Mouse (Mus musculus): ENCODE data around the gene Agbl1. TPM values are rescaled to one million over a fixed set of nuclear protein-coding genes. Genes with fewer than 3 reads are reported as not detected.

The Agbl1 gene
- polyA plus RNA-seq, 1 experiment from 2014 or later = 0.07 TPM

DNA sequence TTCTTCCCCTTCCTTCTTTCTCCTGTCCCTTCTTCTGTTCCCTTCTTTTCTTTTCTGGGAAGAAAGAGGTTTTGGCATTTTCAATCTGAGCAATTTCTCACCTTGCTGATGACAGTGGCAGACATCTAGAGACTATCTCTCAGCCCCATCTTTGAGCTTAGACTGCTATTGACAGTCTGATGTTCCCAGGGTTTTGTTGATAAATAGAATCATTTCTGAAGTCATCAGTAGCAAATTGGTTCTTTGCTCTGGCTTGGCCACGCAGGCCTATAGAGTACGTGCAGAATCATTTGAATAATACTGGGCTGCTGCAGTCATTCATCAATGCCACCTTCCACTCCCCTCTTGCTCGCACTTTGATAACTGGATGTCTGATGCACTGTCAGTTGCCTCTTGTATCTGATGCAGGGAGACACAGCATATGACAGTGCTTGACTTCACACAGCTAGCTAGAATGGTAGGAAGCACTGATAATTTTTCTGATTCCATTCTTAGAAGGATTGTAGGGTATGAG lies 186.5 kb downstream of the Agbl1 start:
- Histone ChIP-seq H3K9ac (replicated peaks; ENCODE audit: low read length) (no peak overlapping the region), H3K27ac (ENCODE audit: low read length) (no peak overlapping the region), H3K9me3 (ENCODE audit: low read length) (no peaks in the 10 kb centered on the region), H3K36me3 (ENCODE audit: insufficient read depth, low read length) (no peaks in the 10 kb centered on the region), H3K4me2 (replicated peaks; ENCODE audit: low read depth, low read length) (no peak overlapping the region), H3K27me3 (ENCODE audit: insufficient read depth, low read length) (no peaks in the 10 kb centered on the region), H3K4me1 (ENCODE audit: insufficient read depth, low read length) (no peaks in the 10 kb centered on the region), H3K4me3 (ENCODE audit: low read length) (no peak overlapping the region)
- WGBS = 68% methylated on average over 3 of the region's 3 CpGs
- ATAC-seq (ENCODE audit: low FRiP score, low TSS enrichment) = no peak

DNA sequence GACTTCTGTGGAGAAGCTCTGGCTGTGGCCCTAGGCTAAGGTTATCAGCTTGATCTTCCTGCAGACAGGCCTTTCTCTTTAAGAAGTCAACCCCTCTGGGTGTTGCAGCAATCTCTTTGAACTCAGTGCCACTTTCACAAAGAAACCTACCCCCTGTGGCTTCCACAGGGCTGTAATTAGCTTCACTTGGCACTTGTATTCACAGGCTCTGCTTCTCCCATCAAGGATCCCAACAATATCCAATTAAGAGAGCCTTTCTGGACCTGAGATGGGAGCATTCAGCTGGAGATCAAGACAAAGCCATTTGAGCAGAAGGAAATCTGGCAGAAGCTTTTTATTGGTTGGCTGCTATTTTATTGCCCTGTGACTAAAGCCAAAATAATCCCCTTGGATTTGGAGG lies 208.9 kb downstream of the Agbl1 start:
- H3K36me3 ChIP-seq (ENCODE audit: insufficient read depth, low read length) = no peaks in the 10 kb centered on the region

DNA sequence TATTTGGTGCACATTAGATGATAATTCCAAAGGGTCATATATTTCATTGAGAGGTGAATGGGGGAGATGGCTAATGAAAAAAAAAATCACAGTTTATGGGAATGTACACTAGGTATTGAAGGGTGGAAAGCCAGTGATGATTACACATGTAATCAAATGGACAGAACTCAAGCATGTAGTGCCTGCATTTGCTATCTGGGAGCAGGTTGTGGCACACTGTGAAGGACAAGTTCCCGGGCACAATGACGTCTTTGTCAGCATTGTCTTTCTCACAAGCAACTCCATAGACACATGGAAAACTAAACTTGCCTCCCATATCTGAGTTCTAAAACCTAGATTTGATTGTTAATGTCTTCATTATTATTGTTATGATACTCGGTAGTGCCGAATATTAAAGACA lies 209.3 kb downstream of the Agbl1 start:
- Histone ChIP-seq H3K4me2 (replicated peaks; ENCODE audit: low read depth, low read length) (no peak overlapping the region), H3K9me3 (ENCODE audit: low read length) (no peaks in the 10 kb centered on the region), H3K9ac (replicated peaks; ENCODE audit: low read length) (no peak overlapping the region), H3K4me3 (ENCODE audit: low read length) (no peak overlapping the region), H3K27ac (ENCODE audit: low read length) (no peak overlapping the region), H3K4me1 (ENCODE audit: insufficient read depth, low read length) (no peaks in the 10 kb centered on the region), H3K36me3 (ENCODE audit: insufficient read depth, low read length) (no peaks in the 10 kb centered on the region), H3K27me3 (ENCODE audit: insufficient read depth, low read length) (no peaks in the 10 kb centered on the region)
- 76% methylated on average over 4 of the region's 4 CpGs for WGBS
- no peak for ATAC-seq (ENCODE audit: low FRiP score, low TSS enrichment)

More for the DNA sequence above, 208.9 kb downstream of the Agbl1 start:
- ATAC-seq (ENCODE audit: low FRiP score, low TSS enrichment) = no peak
- no peaks in the 10 kb centered on the region for H3K27me3 ChIP-seq (ENCODE audit: insufficient read depth, low read length)
- no peak overlapping the region for H3K4me3 ChIP-seq (ENCODE audit: low read length)
- H3K9me3 ChIP-seq (ENCODE audit: low read length) = no peaks in the 10 kb centered on the region
- no peak overlapping the region for H3K9ac ChIP-seq (replicated peaks; ENCODE audit: low read length)
- H3K4me1 ChIP-seq (ENCODE audit: insufficient read depth, low read length) = no peaks in the 10 kb centered on the region
- no peak overlapping the region for H3K27ac ChIP-seq (ENCODE audit: low read length)
- H3K4me2 ChIP-seq (replicated peaks; ENCODE audit: low read depth, low read length) = no peak overlapping the region

DNA sequence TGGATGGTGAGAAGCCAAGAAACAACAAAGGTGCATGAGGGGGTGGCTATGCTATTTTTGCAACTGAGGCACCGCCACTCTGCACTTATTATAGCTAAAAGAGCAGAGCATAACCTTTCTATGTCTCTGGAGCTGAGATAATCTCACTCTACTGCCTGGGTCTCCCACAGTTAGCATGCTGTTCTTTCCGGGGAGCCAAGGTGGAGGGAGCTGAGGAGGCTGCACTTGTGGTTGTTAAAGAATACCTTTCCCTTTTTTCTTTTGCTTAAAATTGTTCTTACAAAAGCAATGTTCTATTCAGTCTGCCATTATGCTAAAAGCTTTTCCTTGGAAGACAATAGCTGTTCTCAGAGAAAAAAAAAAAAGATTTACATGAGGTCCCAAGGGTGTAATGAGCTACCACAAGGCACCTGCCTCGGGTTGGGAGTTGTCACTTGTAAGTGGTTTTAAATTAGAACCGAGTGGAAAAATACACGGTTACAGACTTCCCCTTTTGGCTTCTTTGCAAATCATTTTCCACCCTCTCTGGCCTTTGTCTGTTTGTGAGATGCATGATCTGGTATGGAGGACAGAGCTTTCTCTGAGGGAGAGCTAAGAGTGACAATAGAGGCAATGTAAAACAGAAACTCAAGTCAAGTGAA lies 232.8 kb downstream of the Agbl1 start:
- Histone ChIP-seq H3K9me3 (ENCODE audit: low read length) (no peaks in the 10 kb centered on the region), H3K27ac (ENCODE audit: low read length) (no peak overlapping the region), H3K4me3 (ENCODE audit: low read length) (no peak overlapping the region), H3K9ac (replicated peaks; ENCODE audit: low read length) (no peak overlapping the region), H3K4me2 (replicated peaks; ENCODE audit: low read depth, low read length) (no peak overlapping the region), H3K36me3 (ENCODE audit: insufficient read depth, low read length) (no peaks in the 10 kb centered on the region), H3K27me3 (ENCODE audit: insufficient read depth, low read length) (no peaks in the 10 kb centered on the region), H3K4me1 (ENCODE audit: insufficient read depth, low read length) (no peaks in the 10 kb centered on the region)
- 46% methylated on average over 5 of the region's 5 CpGs for WGBS
- no peak for ATAC-seq (ENCODE audit: low FRiP score, low TSS enrichment)

DNA sequence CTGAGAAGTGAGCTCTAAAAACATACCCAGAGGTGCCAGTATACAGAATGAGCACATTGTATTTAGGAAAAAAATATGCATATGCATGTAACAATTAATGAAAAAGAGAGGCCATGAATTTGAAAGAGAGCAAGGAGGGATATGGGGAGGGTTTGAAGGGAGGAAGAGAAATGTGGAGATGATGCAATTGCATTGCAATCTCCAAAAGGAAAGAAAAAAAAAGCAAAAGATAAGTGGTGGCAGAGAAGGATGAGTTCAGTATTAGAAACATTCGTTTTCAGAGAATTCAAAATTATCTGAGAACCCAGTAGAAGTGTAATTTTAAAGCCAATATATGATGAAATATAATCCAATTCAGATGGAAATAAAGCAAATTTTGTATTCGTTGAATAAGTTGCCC lies 236.7 kb downstream of the Agbl1 start:
- no peak for ATAC-seq (ENCODE audit: low FRiP score, low TSS enrichment)
- H3K4me3 ChIP-seq (ENCODE audit: low read length) = no peak overlapping the region
- 73% methylated on average over 2 of the region's 2 CpGs for WGBS

DNA sequence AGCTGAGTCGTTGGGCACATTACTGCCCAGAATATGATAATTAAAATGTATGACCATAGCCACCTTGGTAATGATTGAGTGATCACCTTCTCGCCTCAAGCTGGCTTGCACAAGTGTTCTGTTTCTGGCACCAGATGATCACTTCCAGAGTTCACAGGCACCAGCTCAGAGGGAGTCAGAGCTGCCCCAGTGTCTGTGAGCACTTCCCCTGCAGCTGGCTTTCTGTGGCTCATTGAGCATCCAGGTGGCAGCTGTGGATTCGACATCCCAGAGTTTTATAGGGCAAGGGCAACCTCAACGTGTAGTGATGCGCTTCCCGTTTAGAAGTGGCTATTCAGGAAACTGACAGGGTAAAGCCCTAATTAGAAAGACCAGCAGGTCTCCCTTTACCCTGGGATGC lies 244.5 kb downstream of the Agbl1 start:
- peak; percentile 80 for ATAC-seq (ENCODE audit: low FRiP score, low TSS enrichment)
- Histone ChIP-seq H3K27me3 (ENCODE audit: insufficient read depth, low read length) (no peaks in the 10 kb centered on the region), H3K4me3 (ENCODE audit: low read length) (no peak overlapping the region), H3K27ac (ENCODE audit: low read length) (no peak overlapping the region), H3K9ac (replicated peaks; ENCODE audit: low read length) (no peak overlapping the region), H3K4me2 (replicated peaks; ENCODE audit: low read depth, low read length) (no peak overlapping the region), H3K4me1 (ENCODE audit: insufficient read depth, low read length) (no peaks in the 10 kb centered on the region), H3K36me3 (ENCODE audit: insufficient read depth, low read length) (no peaks in the 10 kb centered on the region), H3K9me3 (ENCODE audit: low read length) (no peaks in the 10 kb centered on the region)
- WGBS = 28% methylated on average over 6 of the region's 6 CpGs

More for the DNA sequence above, 236.7 kb downstream of the Agbl1 start:
- Histone ChIP-seq H3K9ac (replicated peaks; ENCODE audit: low read length) (no peak overlapping the region), H3K27me3 (ENCODE audit: insufficient read depth, low read length) (no peaks in the 10 kb centered on the region), H3K9me3 (ENCODE audit: low read length) (no peaks in the 10 kb centered on the region), H3K4me1 (ENCODE audit: insufficient read depth, low read length) (no peaks in the 10 kb centered on the region), H3K4me2 (replicated peaks; ENCODE audit: low read depth, low read length) (no peak overlapping the region), H3K36me3 (ENCODE audit: insufficient read depth, low read length) (no peaks in the 10 kb centered on the region), H3K27ac (ENCODE audit: low read length) (no peak overlapping the region)

DNA sequence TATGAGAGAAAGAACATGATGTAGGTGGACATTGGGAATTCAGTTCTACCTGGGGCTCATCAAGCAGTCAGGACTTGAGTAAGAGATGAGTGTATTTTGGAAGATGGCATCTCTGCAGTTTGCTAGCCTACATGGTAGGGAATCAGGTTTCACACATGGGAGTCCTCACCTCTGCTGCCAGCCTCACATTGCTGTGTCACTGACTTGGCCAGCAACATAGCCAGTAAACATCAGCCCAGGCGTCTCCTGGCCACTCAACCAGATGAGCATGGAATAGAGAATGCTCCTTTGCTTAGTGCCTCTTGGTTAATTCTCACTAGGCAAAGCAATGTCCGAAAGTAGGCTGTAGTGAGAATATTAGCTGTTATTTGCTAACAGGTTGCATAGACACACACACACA lies 255.9 kb downstream of the Agbl1 start:
- Histone ChIP-seq H3K27ac (ENCODE audit: low read length) (no peak overlapping the region), H3K4me1 (ENCODE audit: insufficient read depth, low read length) (no peaks in the 10 kb centered on the region), H3K9ac (replicated peaks; ENCODE audit: low read length) (no peak overlapping the region), H3K4me3 (ENCODE audit: low read length) (no peak overlapping the region), H3K4me2 (replicated peaks; ENCODE audit: low read depth, low read length) (no peak overlapping the region), H3K27me3 (ENCODE audit: insufficient read depth, low read length) (no peaks in the 10 kb centered on the region), H3K36me3 (ENCODE audit: insufficient read depth, low read length) (no peaks in the 10 kb centered on the region), H3K9me3 (ENCODE audit: low read length) (no peaks in the 10 kb centered on the region)
- 58% methylated on average over 2 of the region's 2 CpGs for WGBS
- ATAC-seq (ENCODE audit: low FRiP score, low TSS enrichment) = no peak

DNA sequence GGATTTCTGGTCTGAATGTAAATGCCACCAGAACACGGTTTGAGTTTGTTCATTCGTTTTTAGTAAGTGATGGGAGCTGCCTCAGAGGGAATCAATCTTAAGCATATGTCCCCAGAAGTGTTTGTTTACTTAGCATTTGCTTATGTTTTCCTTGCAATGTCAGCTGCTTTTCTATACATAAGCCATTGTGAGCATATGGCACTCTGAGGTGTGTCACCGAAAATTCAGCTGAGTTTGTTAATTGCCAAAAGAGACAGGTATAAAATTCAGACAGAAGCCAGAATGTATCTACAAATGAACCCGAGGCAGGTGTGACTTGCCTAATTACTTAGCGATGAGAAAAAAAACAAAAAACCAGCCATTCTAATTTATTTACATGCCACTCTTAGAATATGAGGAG lies 257.8 kb downstream of the Agbl1 start:
- WGBS = 79% methylated on average over 5 of the region's 5 CpGs
- H3K27me3 ChIP-seq (ENCODE audit: insufficient read depth, low read length) = no peaks in the 10 kb centered on the region
- H3K9ac ChIP-seq (replicated peaks; ENCODE audit: low read length) = no peak overlapping the region
- H3K4me3 ChIP-seq (ENCODE audit: low read length) = no peak overlapping the region
- no peaks in the 10 kb centered on the region for H3K4me1 ChIP-seq (ENCODE audit: insufficient read depth, low read length)
- no peaks in the 10 kb centered on the region for H3K9me3 ChIP-seq (ENCODE audit: low read length)
- no peak overlapping the region for H3K4me2 ChIP-seq (replicated peaks; ENCODE audit: low read depth, low read length)
- ATAC-seq (ENCODE audit: low FRiP score, low TSS enrichment) = no peak
- no peak overlapping the region for H3K27ac ChIP-seq (ENCODE audit: low read length)
- H3K36me3 ChIP-seq (ENCODE audit: insufficient read depth, low read length) = no peaks in the 10 kb centered on the region

DNA sequence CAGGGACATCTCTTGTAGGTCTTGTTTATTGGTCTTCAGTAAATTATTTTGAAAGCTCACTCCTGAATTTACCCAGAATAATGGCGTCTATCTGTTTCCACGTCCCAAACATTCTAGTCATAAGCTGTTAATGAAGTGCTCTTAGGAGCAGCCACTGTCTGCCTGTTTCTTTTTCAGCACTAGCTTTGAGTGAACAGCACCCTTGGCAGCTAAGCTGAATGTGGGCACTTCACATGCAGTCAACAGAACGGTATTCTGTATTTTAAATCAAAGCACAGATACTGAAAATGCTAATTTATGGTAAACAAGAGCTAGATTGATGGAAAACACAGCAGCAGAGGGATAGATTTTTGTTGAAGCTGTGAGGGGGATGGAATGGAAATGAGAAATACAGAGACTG lies 294.6 kb downstream of the Agbl1 start:
- no peak for ATAC-seq (ENCODE audit: low FRiP score, low TSS enrichment)
- Histone ChIP-seq H3K4me1 (ENCODE audit: insufficient read depth, low read length) (no peaks in the 10 kb centered on the region), H3K9me3 (ENCODE audit: low read length) (no peaks in the 10 kb centered on the region), H3K9ac (replicated peaks; ENCODE audit: low read length) (no peak overlapping the region), H3K27ac (ENCODE audit: low read length) (no peak overlapping the region), H3K27me3 (ENCODE audit: insufficient read depth, low read length) (no peaks in the 10 kb centered on the region), H3K4me3 (ENCODE audit: low read length) (no peak overlapping the region), H3K4me2 (replicated peaks; ENCODE audit: low read depth, low read length) (no peak overlapping the region), H3K36me3 (ENCODE audit: insufficient read depth, low read length) (no peaks in the 10 kb centered on the region)
- WGBS = 34% methylated on average over 3 of the region's 3 CpGs

DNA sequence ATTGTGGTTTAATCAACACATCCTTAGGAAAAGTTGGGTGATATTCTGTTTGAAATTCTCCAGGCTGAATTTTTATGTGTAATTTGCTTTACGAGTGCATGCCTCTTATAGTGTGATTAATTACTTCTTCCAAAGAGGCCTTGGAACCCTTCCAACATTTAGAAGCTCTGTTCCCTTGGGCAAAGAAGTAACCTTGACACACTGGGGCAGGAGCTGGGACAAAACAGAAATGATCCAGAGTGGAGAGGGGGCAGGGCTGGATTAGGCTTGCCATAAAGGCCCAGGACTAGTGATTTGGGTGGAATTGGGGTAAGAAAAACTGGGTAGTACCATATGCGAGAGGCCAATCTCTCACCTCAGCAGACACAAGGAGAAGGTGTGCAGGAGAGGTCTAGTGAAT lies 316.8 kb downstream of the Agbl1 start:
- ATAC-seq (ENCODE audit: low FRiP score, low TSS enrichment) = peak; percentile 51; the same call in 1 of the 2 replicates
- 41% methylated on average over 2 of the region's 2 CpGs for WGBS
- Histone ChIP-seq H3K4me1 (ENCODE audit: insufficient read depth, low read length) (0 out of 2 replicates have a peak, but pooled peaks cover 6% of the 10 kb centered on the region), H3K36me3 (ENCODE audit: insufficient read depth, low read length) (no peaks in the 10 kb centered on the region), H3K9me3 (ENCODE audit: low read length) (no peaks in the 10 kb centered on the region), H3K27ac (ENCODE audit: low read length) (no peak overlapping the region), H3K9ac (replicated peaks; ENCODE audit: low read length) (no peak overlapping the region), H3K4me2 (replicated peaks; ENCODE audit: low read depth, low read length) (no peak overlapping the region), H3K4me3 (ENCODE audit: low read length) (no peak overlapping the region), H3K27me3 (ENCODE audit: insufficient read depth, low read length) (no peaks in the 10 kb centered on the region)
